Comparison of ENCODE assay signal across 7 mouse cellular contexts in genomic region chr7:131960551-131960950, GRCm38 (mm10). TPM values are rescaled to one million over a fixed set of nuclear protein-coding genes. Genes with fewer than 3 reads are reported as not detected.
DNase-seq lines count a peak whose midpoint lies in the region; ATAC-seq and TF ChIP-seq lines count a peak whose summit lies in the region.

No protein-coding gene starts in this region.

- no peaks in the 10 kb centered on the region for H3K9me3 ChIP-seq in kidney, postnatal 0 days (replicated peaks; ENCODE audit: low read length)
- no peaks in the 10 kb centered on the region for H3K9me3 ChIP-seq in liver, postnatal 0 days (ENCODE audit: low read length)

- no peak for TF ChIP-seq EP300 in liver, postnatal 0 days (IDR thresholded peaks at IDR 0.05; ENCODE audit: low read depth)

- no peaks in the 10 kb centered on the region for H3K4me1 ChIP-seq in kidney, postnatal 0 days (replicated peaks; ENCODE audit: insufficient read depth, low read length)
- no peaks in the 10 kb centered on the region for H3K4me1 ChIP-seq in liver, postnatal 0 days (ENCODE audit: insufficient read depth)

- peak; percentile 65 for DNase-seq in kidney, postnatal 0 days (ENCODE audit: low spot score)
- DNase-seq in kidney, adult 11 months: no peak
- peak; percentile 52 for DNase-seq in Muller cell, postnatal 12 days (ENCODE audit: inconsistent ontology term)
- peak; percentile 50 to 67 for DNase-seq in adrenal gland, postnatal 36 days
- peak; percentile 32 for DNase-seq in liver, postnatal 0 days
- DNase-seq in left cerebral cortex, postnatal 14 days (ENCODE audit: low spot score in 2 of 2): no peak

- no peak for TF ChIP-seq CTCF in kidney, postnatal 0 days (IDR thresholded peaks at IDR 0.05; ENCODE audit: low read depth)
- no peak for TF ChIP-seq CTCF in liver, postnatal 0 days (IDR thresholded peaks at IDR 0.05; ENCODE audit: low read depth)

- H3K4me2 ChIP-seq in kidney, postnatal 0 days (ENCODE audit: low read length): no peak overlapping the region
- no peak overlapping the region for H3K4me2 ChIP-seq in liver, postnatal 0 days (ENCODE audit: low read depth, low read length)

- intact Hi-C loops in left cerebral cortex, postnatal 14 days (cut with DNase I): no loop called here

- H3K9ac ChIP-seq in kidney, postnatal 0 days (ENCODE audit: low read depth, low read length): no peak overlapping the region
- H3K9ac ChIP-seq in liver, postnatal 0 days (replicated peaks): no peak overlapping the region

- no peak overlapping the region for H3K4me3 ChIP-seq in kidney, postnatal 0 days (replicated peaks; ENCODE audit: low read depth, low read length)
- H3K4me3 ChIP-seq in liver, postnatal 0 days (ENCODE audit: low read depth, low read length): no peak overlapping the region

- H3K27ac ChIP-seq in kidney, postnatal 0 days: no peak overlapping the region
- H3K27ac ChIP-seq in liver, postnatal 0 days (ENCODE audit: low read depth): no peak overlapping the region

- peaks cover 5% of the 10 kb centered on the region for H3K27me3 ChIP-seq in kidney, postnatal 0 days (ENCODE audit: insufficient read depth, low read length)
- 0 out of 2 replicates have a peak, but pooled peaks cover 1% of the 10 kb centered on the region for H3K27me3 ChIP-seq in liver, postnatal 0 days (ENCODE audit: insufficient read depth, low read length)

- no peak for ATAC-seq in kidney, postnatal 0 days (replicated peaks; ENCODE audit: low FRiP score, low read depth)
- ATAC-seq in liver, postnatal 0 days: no peak
- ATAC-seq in frontal cortex, adult (ENCODE audit: low TSS enrichment): no peak

- H3K36me3 ChIP-seq in kidney, postnatal 0 days (ENCODE audit: insufficient read depth, low read length): no peaks in the 10 kb centered on the region
- no peaks in the 10 kb centered on the region for H3K36me3 ChIP-seq in liver, postnatal 0 days (replicated peaks; ENCODE audit: insufficient read depth, low read length)

- 25% methylated on average over 6 of the region's 6 CpGs for WGBS in kidney, postnatal 0 days
- 21% methylated on average over 6 of the region's 6 CpGs for whole genome bisulfite sequencing in liver, postnatal 0 days (ENCODE audit: insufficient replicate concordance)

RNA-seq across cellular contexts. Expression of gene Gpr26, which starts 5.7 kb away (rescaled TPM):
- polyA plus RNA-seq in kidney, postnatal 0 days (2015; fragmentation: Nextera tagmentation; extraction: Ambion mirVana): not detected in 2 replicates
- not detected for total RNA-seq in adrenal gland, postnatal 36 days (2021)
- polyA plus RNA-seq in liver, postnatal 0 days (2015; fragmentation: Nextera tagmentation; extraction: Ambion mirVana): not detected in 2 replicates
- 100 to 1,000 TPM; 110 to 119 TPM for total RNA-seq in left cerebral cortex, postnatal 14 days (2021)

Comparison
In these comparisons a context has a peak if more than half of its experiments do, and no peak if none do; other contexts are left out.
1. DNase-seq: peak in kidney, postnatal 0 days (single experiment), Muller cell, postnatal 12 days (single experiment), adrenal gland, postnatal 36 days (2 of 2) and liver, postnatal 0 days (single experiment); none in kidney, adult 11 months (single experiment) and left cerebral cortex, postnatal 14 days (0 of 2).
2. RNA of gene Gpr26, which starts 5.7 kb away (total RNA-seq): 110 to 119 TPM in left cerebral cortex, postnatal 14 days; not detected in adrenal gland, postnatal 36 days; every median in the first group is over 100 times any median in the second.